Mouse (Mus musculus) bone marrow, adult 2 months (tissue): ENCODE data around the gene Man1a.

Source experiments
- CTCF ChIP-seq: fragments of 200-500 bp; IDR thresholded peaks from 2 replicates; pipeline ENCODE4 v1.5.1; 2011; ENCODE audit warnings: low read length, control low read depth; ENCODE audit not compliant: control insufficient read depth, insufficient read depth
- POLR2A ChIP-seq: fragments of 200-500 bp; IDR thresholded peaks from 2 replicates; pipeline ENCODE4 v1.6.1; 2011; ENCODE audit warnings: low read depth, mild to moderate bottlenecking, control low read depth, low read length, borderline replicate concordance; ENCODE audit not compliant: control insufficient read depth

- no peak for TF ChIP-seq POLR2A
- no peak for TF ChIP-seq CTCF
These were observed 37.7 kb downstream of the Man1a start for GRCm38 (mm10) chr10:54038734-54039133.
